Mouse (Mus musculus) limb, embryonic 10.5 days (tissue): ENCODE measurements around the gene 1810049J17Rik. TPM values are rescaled to one million over a fixed set of nuclear protein-coding genes. Genes with fewer than 3 reads are reported as not detected.
"Not testable (repeated sequence)": the region's sequence is repeated elsewhere in the genome, so short reads cannot be mapped to it uniquely, and the experiment has no call there.

Experiments
- DNase-seq: peaks from one replicate; pipeline ENCODE4 v3.0.0-alpha.2; 2017; ENCODE audit warnings: low spot score
- H3K27ac ChIP-seq: fragments of 300-500 bp; sonication (generic); 2 replicates; pipeline ENCODE4 v1.5.1; 2016; ENCODE audit warnings: mild to moderate bottlenecking
- H3K27me3 ChIP-seq: fragments of 300-500 bp; sonication (generic); 2 replicates; pipeline ENCODE4 v1.6.1; 2016; ENCODE audit warnings: low read depth, mild to moderate bottlenecking; ENCODE audit not compliant: poor library complexity, severe bottlenecking
- H3K36me3 ChIP-seq: fragments of 300-500 bp; sonication (generic); 2 replicates; pipeline ENCODE4 v1.6.1; 2016; ENCODE audit warnings: mild to moderate bottlenecking, moderate library complexity
- H3K4me1 ChIP-seq: fragments of 300-500 bp; sonication (generic); 2 replicates; pipeline ENCODE4 v1.6.1; 2016
- H3K4me3 ChIP-seq: fragments of 300-500 bp; sonication (generic); 2 replicates; pipeline ENCODE4 v1.5.1; 2016; ENCODE audit warnings: mild to moderate bottlenecking, moderate library complexity
- H3K9me3 ChIP-seq: fragments of 300-500 bp; sonication (generic); replicated peaks from 2 replicates; pipeline ENCODE4 v1.6.1; 2016; ENCODE audit warnings: mild to moderate bottlenecking
- WGBS: fragments of 180-500 bp; shearing (Covaris S2); methylation state at CpG from one replicate; pipeline ENCODE4 v1.1.7; 2016; 5-methylcytosine and 5-hydroxymethylcytosine counted together
- polyA plus RNA-seq: library from polyadenylated mRNA; unstranded; fragments of >200 nt; fragmentation: Nextera tagmentation; extraction: Ambion mirVana; gene quantifications from 2 replicates; pipeline ENCODE4 v1.2.1, GENCODE M21; 2016

1810049J17Rik gene
- polyA plus RNA-seq = 0.68 and 1.4 TPM in 2 replicates

- Histone ChIP-seq H3K4me1 (peaks cover 25% of the 10 kb centered on the region), H3K9me3 (no peaks in the 10 kb centered on the region), H3K36me3 (peaks cover 23% of the 10 kb centered on the region), H3K27ac (peak within 1 kb of the TSS; percentile 98), H3K4me3 (peak within 1 kb of the TSS; percentile 97), H3K27me3 (peaks cover 17% of the 10 kb centered on the region; the same call in 1 of the 2 replicates)
- WGBS = under 1% methylated on average over 69 of the region's 70 CpGs
- DNase-seq = peak; percentile 73
Measured at GRCm38 (mm10) chr15:12321788-12322621, at the start of gene 1810049J17Rik. 1810049J17Rik (minus strand) TSS chr15:12321899.

- H3K4me1 ChIP-seq = peaks cover 38% of the 10 kb centered on the region
- peak; percentile 78 for DNase-seq
- H3K27ac ChIP-seq = peak overlapping the region; percentile 65; the same call in 1 of the 2 replicates
Measured at GRCm38 (mm10) chr15:12371183-12371582, 49.5 kb upstream of the 1810049J17Rik start.

GRCm38 (mm10) chr15:12370096-12370495 is 48.4 kb upstream of the 1810049J17Rik start:
- no peak for DNase-seq
- peaks cover 31% of the 10 kb centered on the region for H3K36me3 ChIP-seq
- peaks cover 8% of the 10 kb centered on the region; the same call in 1 of the 2 replicates for H3K27me3 ChIP-seq
- H3K27ac ChIP-seq = no peak overlapping the region
- peaks cover 33% of the 10 kb centered on the region for H3K4me1 ChIP-seq
- WGBS = 96% methylated on average over 3 of the region's 3 CpGs
- H3K4me3 ChIP-seq = no peak overlapping the region
- H3K9me3 ChIP-seq = no peaks in the 10 kb centered on the region

More at GRCm38 (mm10) chr15:12371183-12371582, 49.5 kb upstream of the 1810049J17Rik start:
- WGBS = 7% methylated on average over 8 of the region's 8 CpGs
- H3K27me3 ChIP-seq = peaks cover 10% of the 10 kb centered on the region
- no peak overlapping the region for H3K4me3 ChIP-seq
- peaks cover 32% of the 10 kb centered on the region for H3K36me3 ChIP-seq
- H3K9me3 ChIP-seq = no peaks in the 10 kb centered on the region

GRCm38 (mm10) chr15:12368850-12369249 is 47.2 kb upstream of the 1810049J17Rik start:
- H3K9me3 ChIP-seq = no peaks in the 10 kb centered on the region
- H3K36me3 ChIP-seq = peaks cover 18% of the 10 kb centered on the region
- H3K4me1 ChIP-seq = peaks cover 22% of the 10 kb centered on the region
- H3K27ac ChIP-seq = no peak overlapping the region
- H3K4me3 ChIP-seq = no peak overlapping the region
- no peaks in the 10 kb centered on the region for H3K27me3 ChIP-seq
- 79% methylated on average over 4 of the region's 4 CpGs for WGBS
- DNase-seq = no peak

- 90% methylated on average over 11 of the region's 11 CpGs for WGBS
- no peaks in the 10 kb centered on the region for H3K27me3 ChIP-seq
- H3K4me1 ChIP-seq = peaks cover 17% of the 10 kb centered on the region
- no peak for DNase-seq
- H3K4me3 ChIP-seq = no peak overlapping the region
- peaks cover 13% of the 10 kb centered on the region for H3K36me3 ChIP-seq
- H3K9me3 ChIP-seq = no peaks in the 10 kb centered on the region
- no peak overlapping the region for H3K27ac ChIP-seq
Measured at GRCm38 (mm10) chr15:12368357-12368756, 46.7 kb upstream of the 1810049J17Rik start.

- DNase-seq = no peak
- 64% methylated on average over 13 of the region's 13 CpGs for WGBS
- Histone ChIP-seq H3K27me3 (no peaks in the 10 kb centered on the region), H3K9me3 (no peaks in the 10 kb centered on the region), H3K4me3 (no peak overlapping the region), H3K36me3 (peaks cover 5% of the 10 kb centered on the region; the same call in 1 of the 2 replicates), H3K4me1 (peaks cover 12% of the 10 kb centered on the region), H3K27ac (no peak overlapping the region)
Measured at GRCm38 (mm10) chr15:12367306-12368080, 45.8 kb upstream of the 1810049J17Rik start.

GRCm38 (mm10) chr15:12366580-12367305 is 45.0 kb upstream of the 1810049J17Rik start:
- WGBS = 92% methylated on average over 11 of the region's 11 CpGs
- H3K36me3 ChIP-seq, DNase-seq, H3K4me3 ChIP-seq, H3K27ac ChIP-seq, H3K27me3 ChIP-seq, H3K9me3 ChIP-seq: not testable (repeated sequence)
- peaks cover 12% of the 10 kb centered on the region for H3K4me1 ChIP-seq

- Histone ChIP-seq H3K9me3 (no peaks in the 10 kb centered on the region), H3K4me3 (no peak overlapping the region), H3K27ac (no peak overlapping the region), H3K36me3 (peaks cover 2% of the 10 kb centered on the region; the same call in 1 of the 2 replicates), H3K4me1 (peaks cover 8% of the 10 kb centered on the region), H3K27me3 (no peaks in the 10 kb centered on the region)
- DNase-seq = no peak
- WGBS = 59% methylated on average over 3 of the region's 3 CpGs
Measured at GRCm38 (mm10) chr15:12366072-12366469, 44.4 kb upstream of the 1810049J17Rik start.

- Histone ChIP-seq H3K36me3 (peaks cover 5% of the 10 kb centered on the region), H3K4me1 (peaks cover 8% of the 10 kb centered on the region), H3K27ac (no peak overlapping the region), H3K9me3 (no peaks in the 10 kb centered on the region), H3K4me3 (no peak overlapping the region), H3K27me3 (no peaks in the 10 kb centered on the region)
- no peak for DNase-seq
- WGBS = 86% methylated on average over 15 of the region's 15 CpGs
Measured at GRCm38 (mm10) chr15:12365416-12366071, 43.8 kb upstream of the 1810049J17Rik start.

- Histone ChIP-seq H3K9me3 (no peaks in the 10 kb centered on the region), H3K4me1 (peaks cover 8% of the 10 kb centered on the region), H3K27me3 (no peaks in the 10 kb centered on the region), H3K36me3 (peaks cover 9% of the 10 kb centered on the region), H3K27ac (no peak overlapping the region), H3K4me3 (no peak overlapping the region)
- no peak for DNase-seq
- WGBS = 93% methylated on average over 4 of the region's 4 CpGs
Measured at GRCm38 (mm10) chr15:12364096-12364495, 42.4 kb upstream of the 1810049J17Rik start.

- Histone ChIP-seq H3K36me3 (peaks cover 16% of the 10 kb centered on the region), H3K27ac (no peak overlapping the region), H3K9me3 (no peaks in the 10 kb centered on the region), H3K27me3 (no peaks in the 10 kb centered on the region), H3K4me3 (no peak overlapping the region), H3K4me1 (peaks cover 8% of the 10 kb centered on the region)
- WGBS = 91% methylated on average over 6 of the region's 6 CpGs
- DNase-seq = no peak
Measured at GRCm38 (mm10) chr15:12362701-12363040, 41.0 kb upstream of the 1810049J17Rik start.
